Mouse (Mus musculus) embryonic fibroblast, embryonic 13.5 days (primary cell): ENCODE data around the gene Vwa3a.

Experiments used
- CTCF ChIP-seq: IDR thresholded peaks from 2 replicates; pipeline ENCODE4 v1.5.1; 2011; ENCODE audit warnings: mild to moderate bottlenecking, control low read depth, low read length, moderate library complexity, borderline replicate concordance; ENCODE audit not compliant: insufficient read depth
- POLR2A ChIP-seq: IDR thresholded peaks from 2 replicates; pipeline ENCODE4 v1.6.1; 2011; ENCODE audit warnings: low read depth, mild to moderate bottlenecking, control low read depth, low read length, moderate library complexity

DNA sequence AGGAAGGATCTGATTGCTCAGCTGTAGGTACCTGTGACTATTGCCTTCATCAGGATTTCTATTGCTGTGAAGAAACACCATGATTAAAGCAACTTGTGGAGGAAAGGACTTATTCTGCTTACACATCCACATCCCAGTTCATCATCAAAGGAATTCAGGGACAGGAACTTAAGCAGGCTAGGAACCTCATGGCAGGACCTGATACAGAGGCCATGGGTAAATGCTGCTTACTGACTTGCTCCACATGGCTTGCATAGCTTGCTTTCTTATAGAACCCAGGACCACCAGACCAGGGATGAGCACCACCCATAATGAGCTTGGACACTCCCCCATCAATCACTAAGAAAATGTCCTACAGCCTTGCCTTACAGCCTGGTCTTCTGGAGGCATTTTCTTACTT lies 9.4 kb downstream of the Vwa3a start:
- TF ChIP-seq CTCF (no peak), POLR2A (no peak)
